7 mouse cellular contexts compared by ENCODE assay signal in genomic region chr4:135545080-135545511, GRCm38 (mm10). TPM values are rescaled to one million over a fixed set of nuclear protein-coding genes. Genes with fewer than 3 reads are reported as not detected.
A peak's percentile ranks its signal among the peaks of the same experiment; 100 is the strongest.
DNase-seq lines count a peak whose midpoint lies in the region; ATAC-seq and TF ChIP-seq lines count a peak whose summit lies in the region.

No protein-coding gene starts in this region.

- ATAC-seq in megakaryocyte progenitor cell, adult 5-6 weeks (replicated peaks; ENCODE audit: poor library complexity): peak; percentile 86

- no peak overlapping the region for H3K27ac ChIP-seq in CH12.LX (ENCODE audit: insufficient read depth, low read depth)

- no peak for TF ChIP-seq RAD21 in CH12.LX (IDR thresholded peaks at IDR 0.05; ENCODE audit: low read depth, low read length)

- no peak for TF ChIP-seq CTCF in CH12.LX (conservative IDR thresholded peaks at IDR 0.05 in 1 of 2, IDR thresholded peaks at IDR 0.05 in 1 of 2; ENCODE audit: low read depth in 2 of 2, low read length in 2 of 2)

- in situ Hi-C loops in CH12.LX (cut with MboI; ENCODE audit: low pct_ligation_motif_present, low pct_unique_long_range_greater_than_20kb, low sequenced_read_pairs): no loop called here

- peaks cover 17% of the 10 kb centered on the region for H3K27me3 ChIP-seq in CH12.LX (replicated peaks)

- no peaks in the 10 kb centered on the region for H3K79me2 ChIP-seq in CH12.LX (replicated peaks; ENCODE audit: control insufficient read depth, extremely low read depth, insufficient read depth, poor library complexity, severe bottlenecking)

- H3K4me1 ChIP-seq in CH12.LX (ENCODE audit: control insufficient read depth in 1 of 2, insufficient read depth in 2 of 2): peaks cover 3 to 22% of the 10 kb centered on the region in 2 experiments; a peak in 3 of 4 replicates

- no peak overlapping the region for H3K9ac ChIP-seq in CH12.LX (ENCODE audit: insufficient read depth, low read depth)

- H3K9me3 ChIP-seq in CH12.LX (replicated peaks; ENCODE audit: low read length): no peaks in the 10 kb centered on the region

- TF ChIP-seq POLR2A in CH12.LX (IDR thresholded peaks at IDR 0.05; ENCODE audit: low read depth, low read length): no peak

- no peak for TF ChIP-seq EP300 in CH12.LX (IDR thresholded peaks at IDR 0.05; ENCODE audit: low read length)

- no peaks in the 10 kb centered on the region for H3K36me3 ChIP-seq in CH12.LX (replicated peaks in 1 of 2; ENCODE audit: control insufficient read depth in 1 of 2, insufficient read depth in 1 of 2, low read length in 1 of 2)

- H3K4me3 ChIP-seq in CH12.LX (replicated peaks in 1 of 3; ENCODE audit: low read depth in 2 of 3, low read length in 2 of 3, poor library complexity in 1 of 3): peak overlapping the region in 1 of 3 experiments; percentile 21

- H3K4me2 ChIP-seq in CH12.LX (ENCODE audit: insufficient read depth, low read depth, poor library complexity, severe bottlenecking): no peak overlapping the region

- peak; percentile 22 for DNase-seq in 416B (ENCODE audit: low read depth)
- DNase-seq in CH12.LX (ENCODE audit: extremely low read depth): peak; percentile 25
- DNase-seq in heart, adult 8-10 months (ENCODE audit: low spot score): peak; percentile 46
- DNase-seq in kidney, postnatal 10 days: peak; percentile 45
- DNase-seq in cerebellum, postnatal 14 days: no peak
- DNase-seq in cerebellum, postnatal 10 days: no peak

- dilution Hi-C loops in CH12.LX (cut with MboI; ENCODE audit: extremely low pct_ligation_motif_present, extremely low pct_unique_long_range_greater_than_20kb, low sequenced_read_pairs): no loop called here

TF ChIP-seq in CH12.LX, 34 proteins besides CTCF, POLR2A, EP300 and RAD21:
- TF ChIP-seq TCF12 (IDR thresholded peaks at IDR 0.05; ENCODE audit: low read depth, low read length) (0 out of 2 replicates have a peak, but pooled peaks have one; percentile 6), IRF4 (IDR thresholded peaks at IDR 0.05; ENCODE audit: low read depth, low read length) (peak; percentile 29; the same call in 1 of the 2 replicates), MAFK (IDR thresholded peaks at IDR 0.05; ENCODE audit: insufficient replicate concordance, low read length) (no peak), MXI1 (IDR thresholded peaks at IDR 0.05; ENCODE audit: low read depth, low read length) (no peak)

RNA-seq across cellular contexts. Expression of gene Grhl3, which starts 28.3 kb away (rescaled TPM):
- total RNA-seq in CH12.LX (2012; rRNA removed): not detected in 2 replicates
- total RNA-seq in CH12.LX (2014; rRNA removed): not detected in 2 replicates
- not detected in 2 replicates for polyA plus RNA-seq in CH12.LX (2012; ENCODE audit: insufficient read length, low read depth)
- total RNA-seq in heart, adult 8-10 months (2022): not detected
- not detected in 2 replicates for total RNA-seq in megakaryocyte progenitor cell, adult 5-6 weeks (2015)
- not detected in 2 replicates for total RNA-seq in megakaryocyte progenitor cell, adult 5-6 weeks (2017)

RNA-seq across cellular contexts. Expression of gene Nipal3, which starts 50.3 kb away (rescaled TPM):
- total RNA-seq in CH12.LX (2012; rRNA removed): 6.4 and 12.0 TPM in 2 replicates
- total RNA-seq in CH12.LX (2014; rRNA removed): 4.0 and 4.5 TPM in 2 replicates
- 6.0 and 6.4 TPM in 2 replicates for polyA plus RNA-seq in CH12.LX (2012; ENCODE audit: insufficient read length, low read depth)
- total RNA-seq in heart, adult 8-10 months (2022): 10 to 100 TPM; 42.2 to 55.4 (median 44.1) TPM
- 4.1 and 6.6 TPM in 2 replicates for total RNA-seq in megakaryocyte progenitor cell, adult 5-6 weeks (2015)
- total RNA-seq in megakaryocyte progenitor cell, adult 5-6 weeks (2017): 18.8 and 23.3 TPM in 2 replicates

RNA-seq across cellular contexts. Expression of gene Stpg1, which starts 50.5 kb away (rescaled TPM):
- not detected in 2 replicates for total RNA-seq in CH12.LX (2012; rRNA removed)
- not detected in 2 replicates for total RNA-seq in CH12.LX (2014; rRNA removed)
- polyA plus RNA-seq in CH12.LX (2012; ENCODE audit: insufficient read length, low read depth): not detected in 2 replicates
- total RNA-seq in heart, adult 8-10 months (2022): under 1 TPM in 2 of 4 experiments, not detected in 2; 0.22 to 0.44 TPM
- 0.12 TPM in 1 of 2 replicates, not detected in the other for total RNA-seq in megakaryocyte progenitor cell, adult 5-6 weeks (2015)
- not detected in 2 replicates for total RNA-seq in megakaryocyte progenitor cell, adult 5-6 weeks (2017)

Comparison
In these comparisons a context has a peak if more than half of its experiments do, and no peak if none do; other contexts are left out.
1. DNase-seq: peak in 416B (single experiment), CH12.LX (single experiment), heart, adult 8-10 months (single experiment) and kidney, postnatal 10 days (single experiment); none in cerebellum, postnatal 14 days (0 of 2) and cerebellum, postnatal 10 days (0 of 2).